Mouse (Mus musculus): ENCODE measurements at regions not wholly inside any gene's neighbourhood (a gene's known extent, or its start where the extent isn't known, plus 50 kb on each side); places are given as distances from the start of the nearest gene placed in this dataset.
A peak's percentile ranks its signal among the peaks of the same experiment; 100 is the strongest.

- no peak for DNase-seq (ENCODE audit: low spot score in 2 of 2)
Observed at GRCm38 (mm10) chr12:12517020-12517419, 255.1 kb downstream of the Fam49a start.

DNA sequence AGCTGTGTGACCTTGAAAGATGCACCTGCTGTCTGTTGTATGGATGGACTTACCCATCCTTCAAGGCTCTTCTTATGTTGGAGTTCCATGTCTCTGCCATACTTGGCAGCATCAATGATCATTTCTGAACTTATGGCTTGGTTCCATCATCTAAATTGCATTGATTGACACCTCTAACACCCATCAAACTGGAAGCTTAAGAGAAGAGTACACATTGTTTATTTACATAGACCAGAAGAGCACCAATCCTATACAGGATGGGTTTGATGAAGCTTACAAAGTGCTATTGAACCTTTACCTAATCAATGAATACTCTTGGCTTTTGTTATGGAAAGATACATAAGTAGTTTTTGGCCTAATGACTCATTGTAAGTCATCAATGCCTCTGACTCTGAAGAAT lies 248.8 kb downstream of the Fam49a start:
- no peak for DNase-seq (ENCODE audit: low spot score in 2 of 2)

DNA sequence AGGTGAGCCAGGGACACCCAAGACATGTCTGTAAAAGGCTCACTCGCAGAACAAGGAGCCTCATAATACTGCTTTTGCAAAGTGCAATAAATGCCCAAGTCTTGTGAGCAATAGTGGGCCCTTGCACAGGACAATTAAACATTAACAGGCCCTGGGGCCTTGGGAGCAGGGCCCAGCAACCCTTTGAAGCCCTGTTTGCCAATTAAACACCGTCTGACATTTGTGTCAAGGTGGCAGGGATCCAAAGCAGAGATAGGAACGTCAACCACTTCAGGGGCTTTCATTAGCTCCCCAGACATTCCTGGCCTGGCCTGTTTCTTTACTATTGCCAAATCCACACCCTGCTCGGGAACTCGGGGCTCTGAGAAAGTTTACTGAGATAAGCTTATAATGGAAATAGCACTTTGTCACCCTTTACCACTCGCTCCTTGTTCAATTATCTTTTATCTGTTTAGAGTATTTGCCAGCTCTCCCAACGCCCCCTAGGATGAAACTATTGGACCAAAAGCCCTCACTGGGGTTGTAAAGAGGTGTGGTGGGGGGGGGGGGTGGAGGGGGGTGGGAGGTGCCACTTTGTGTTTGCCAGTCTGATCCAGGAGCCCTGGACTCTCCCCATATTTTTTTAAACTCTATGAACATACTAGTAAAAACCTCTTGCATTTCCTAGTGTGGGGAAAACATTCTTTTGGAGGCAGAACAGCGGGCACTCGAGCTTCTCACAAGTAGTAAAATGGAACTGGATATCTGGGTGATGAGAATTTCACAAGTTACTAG lies 247.4 kb downstream of the Fam49a start:
- no peak for DNase-seq (ENCODE audit: low spot score in 2 of 2)

GRCm38 (mm10) chr12:12508487-12509125 lies 246.7 kb downstream of the Fam49a start:
- DNase-seq (ENCODE audit: low spot score in 2 of 2): no peak

- DNase-seq (ENCODE audit: low spot score in 2 of 2): no peak
Observed at GRCm38 (mm10) chr12:12506671-12507070, 244.7 kb downstream of the Fam49a start.

DNA sequence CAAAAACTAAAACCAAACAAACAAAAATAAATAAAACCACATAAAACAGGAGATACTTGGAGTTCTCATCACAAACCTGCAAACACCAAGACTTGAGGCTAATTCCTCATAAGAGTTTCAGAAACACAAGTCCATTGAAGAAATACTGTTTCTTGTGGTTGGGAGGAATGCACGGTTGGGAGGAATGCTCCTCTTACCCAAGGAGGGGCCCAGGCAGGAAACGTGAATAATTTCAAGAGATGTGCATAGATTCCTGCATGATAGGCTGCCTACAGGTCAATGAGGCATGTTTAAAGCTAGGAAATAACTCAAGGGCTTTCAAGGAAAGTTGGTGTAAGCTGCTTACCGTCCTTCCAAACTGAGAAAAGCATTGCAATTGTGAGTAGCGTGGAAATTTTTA lies 243.7 kb downstream of the Fam49a start:
- DNase-seq (ENCODE audit: low spot score in 2 of 2): no peak

- no peak for DNase-seq (ENCODE audit: low spot score in 2 of 2)
Observed at GRCm38 (mm10) chr12:12499903-12500302, 238.0 kb downstream of the Fam49a start.

- DNase-seq (ENCODE audit: low spot score in 2 of 2): no peak
Observed at GRCm38 (mm10) chr12:12498621-12499020, 236.7 kb downstream of the Fam49a start.

- DNase-seq (ENCODE audit: low spot score in 2 of 2): no peak
Observed at GRCm38 (mm10) chr12:12497277-12497841, 235.4 kb downstream of the Fam49a start.

DNA sequence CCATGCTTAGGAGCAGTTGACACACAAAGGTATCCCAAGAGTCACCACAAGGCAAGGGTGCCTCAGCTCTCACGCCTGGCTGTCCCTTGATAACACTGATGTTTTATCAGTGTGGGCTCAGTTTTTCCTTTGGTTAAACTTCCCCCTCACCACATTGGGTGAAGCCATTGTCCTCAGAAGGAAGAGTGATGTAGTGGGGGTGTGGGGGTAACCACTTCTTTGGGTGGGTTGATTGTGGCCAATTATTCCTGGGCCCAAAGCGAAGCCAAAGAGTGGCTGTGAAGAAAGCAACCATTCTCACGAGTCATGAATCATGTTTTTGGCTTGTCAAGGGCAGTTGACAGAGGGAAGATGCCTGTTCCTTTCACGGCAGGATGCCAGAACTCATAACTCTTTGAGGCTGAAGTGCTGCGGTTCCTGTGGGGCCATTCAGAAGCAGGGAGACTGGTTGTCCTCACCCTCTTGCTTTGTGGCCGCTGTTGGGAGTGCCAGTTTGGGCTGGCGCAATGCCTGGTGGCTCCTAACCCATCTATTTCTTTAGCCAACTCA lies 234.7 kb downstream of the Fam49a start:
- peak in 1 of 2 experiments; percentile 4 for DNase-seq (ENCODE audit: low spot score in 2 of 2)

- DNase-seq (ENCODE audit: low spot score in 2 of 2): no peak
Observed at GRCm38 (mm10) chr12:12490173-12490572, 228.2 kb downstream of the Fam49a start.

- no peak for DNase-seq (ENCODE audit: low spot score in 2 of 2)
Observed at GRCm38 (mm10) chr12:12488090-12488489, 226.2 kb downstream of the Fam49a start.

- DNase-seq (ENCODE audit: low spot score in 2 of 2): no peak
Observed at GRCm38 (mm10) chr12:12486656-12487356, 224.9 kb downstream of the Fam49a start.

DNA sequence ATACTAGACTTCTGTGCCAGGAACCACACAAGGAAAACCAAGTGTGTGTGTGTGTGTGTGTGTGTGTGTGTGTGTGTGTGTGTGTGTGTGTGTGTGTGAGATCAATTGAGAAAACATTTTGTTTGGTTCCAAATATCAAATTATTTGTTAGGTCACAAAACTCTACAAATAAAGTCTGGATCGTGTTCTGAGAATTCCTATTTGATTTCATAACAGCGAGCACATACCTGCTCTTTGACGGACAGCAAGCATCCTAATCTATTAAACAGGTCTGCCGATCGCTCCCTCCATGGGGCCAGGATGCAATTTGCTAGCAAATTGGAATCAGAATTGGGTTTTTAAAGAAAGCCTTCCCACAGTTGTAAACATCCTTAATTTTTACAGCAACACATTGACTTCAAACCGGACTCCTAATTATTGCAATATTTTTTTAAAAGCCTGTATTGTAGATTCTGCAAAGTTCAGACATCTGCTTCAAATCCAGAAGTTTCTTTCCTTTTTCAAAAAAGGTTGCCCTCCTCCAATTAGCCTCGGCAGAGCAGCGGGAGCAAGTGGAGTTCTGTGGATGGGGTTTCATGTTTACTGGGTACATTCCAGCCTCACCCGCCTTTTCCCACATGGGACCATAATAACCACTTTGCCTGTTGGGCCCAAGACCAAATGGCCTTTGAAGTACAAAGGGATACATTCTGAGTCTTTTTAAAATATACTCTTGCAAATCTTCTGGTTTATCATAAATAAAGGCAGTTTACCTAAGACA lies 223.2 kb downstream of the Fam49a start:
- no peak for DNase-seq (ENCODE audit: low spot score in 2 of 2)

GRCm38 (mm10) chr12:12480451-12480850 lies 218.5 kb downstream of the Fam49a start:
- DNase-seq (ENCODE audit: low spot score in 2 of 2): no peak

DNA sequence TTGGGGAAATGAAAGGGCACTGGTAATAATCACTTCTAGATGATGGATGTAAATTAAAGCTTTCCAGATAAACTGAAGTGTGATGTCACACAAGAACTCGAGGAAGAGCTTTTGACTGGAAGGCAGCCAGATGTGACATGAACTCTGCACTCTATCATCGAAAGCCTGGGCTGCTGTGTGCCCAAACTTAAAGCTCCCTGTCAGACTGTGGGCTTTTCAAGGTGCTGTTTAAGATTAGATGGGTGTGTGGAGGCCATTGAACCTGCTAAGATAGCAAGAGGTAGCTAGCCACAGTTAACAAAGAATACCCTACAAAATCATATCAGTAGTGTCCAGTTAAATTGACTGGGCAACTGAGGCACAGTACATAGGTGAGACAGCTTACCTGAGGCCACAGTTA lies 190.1 kb downstream of the Fam49a start:
- DNase-seq (ENCODE audit: low spot score in 2 of 2): no peak

GRCm38 (mm10) chr12:12446768-12447167 lies 184.8 kb downstream of the Fam49a start:
- DNase-seq (ENCODE audit: low spot score in 2 of 2): no peak

- no peak for DNase-seq (ENCODE audit: low spot score in 2 of 2)
Observed at GRCm38 (mm10) chr12:12446281-12446680, 184.3 kb downstream of the Fam49a start.

DNA sequence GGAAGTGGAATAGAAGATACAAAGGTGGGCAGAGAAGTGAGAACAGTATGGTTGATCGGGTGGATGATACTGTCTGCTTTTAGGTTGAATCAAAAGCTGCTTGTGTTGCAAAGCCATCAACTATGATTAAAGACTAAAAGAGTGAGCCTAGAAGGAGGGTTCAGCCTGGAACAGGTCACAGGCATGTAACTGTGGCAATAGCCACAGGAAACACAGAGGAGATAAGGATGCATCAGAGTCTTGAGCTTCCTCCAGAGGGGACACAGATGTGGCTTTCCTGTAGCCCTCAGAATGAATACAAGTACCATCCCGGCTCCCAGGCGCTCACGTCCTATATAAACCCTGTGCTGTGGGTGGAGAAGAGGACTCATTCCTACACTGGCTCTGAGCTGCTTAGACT lies 180.9 kb downstream of the Fam49a start:
- DNase-seq (ENCODE audit: low spot score in 2 of 2): no peak

- no peak for DNase-seq (ENCODE audit: low spot score in 2 of 2)
Observed at GRCm38 (mm10) chr12:12436379-12436778, 174.4 kb downstream of the Fam49a start.

DNA sequence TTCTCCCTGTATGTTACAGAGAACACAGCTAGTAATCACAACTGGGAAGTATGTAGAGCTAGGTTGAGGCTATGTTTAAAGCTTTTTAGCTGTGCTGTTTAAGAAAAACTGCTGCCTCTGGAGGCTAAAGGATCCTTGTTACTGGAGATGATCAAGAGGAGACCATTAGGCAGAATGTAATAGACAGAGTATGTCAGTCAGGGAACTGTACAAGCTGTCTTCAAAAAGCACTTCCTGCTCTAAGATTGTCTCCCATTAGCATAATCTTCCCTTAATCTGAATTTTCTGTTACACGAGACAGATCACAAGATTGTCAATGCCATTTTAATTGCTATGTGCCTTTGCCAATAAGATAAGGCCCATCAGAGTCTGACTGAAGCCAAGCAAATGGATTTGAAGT lies 170.7 kb downstream of the Fam49a start:
- DNase-seq (ENCODE audit: low spot score in 2 of 2): no peak

Data from gastrocnemius, adult 8-10 months (tissue).